Mouse (Mus musculus): ENCODE results near the gene Cdc20b.

DNA sequence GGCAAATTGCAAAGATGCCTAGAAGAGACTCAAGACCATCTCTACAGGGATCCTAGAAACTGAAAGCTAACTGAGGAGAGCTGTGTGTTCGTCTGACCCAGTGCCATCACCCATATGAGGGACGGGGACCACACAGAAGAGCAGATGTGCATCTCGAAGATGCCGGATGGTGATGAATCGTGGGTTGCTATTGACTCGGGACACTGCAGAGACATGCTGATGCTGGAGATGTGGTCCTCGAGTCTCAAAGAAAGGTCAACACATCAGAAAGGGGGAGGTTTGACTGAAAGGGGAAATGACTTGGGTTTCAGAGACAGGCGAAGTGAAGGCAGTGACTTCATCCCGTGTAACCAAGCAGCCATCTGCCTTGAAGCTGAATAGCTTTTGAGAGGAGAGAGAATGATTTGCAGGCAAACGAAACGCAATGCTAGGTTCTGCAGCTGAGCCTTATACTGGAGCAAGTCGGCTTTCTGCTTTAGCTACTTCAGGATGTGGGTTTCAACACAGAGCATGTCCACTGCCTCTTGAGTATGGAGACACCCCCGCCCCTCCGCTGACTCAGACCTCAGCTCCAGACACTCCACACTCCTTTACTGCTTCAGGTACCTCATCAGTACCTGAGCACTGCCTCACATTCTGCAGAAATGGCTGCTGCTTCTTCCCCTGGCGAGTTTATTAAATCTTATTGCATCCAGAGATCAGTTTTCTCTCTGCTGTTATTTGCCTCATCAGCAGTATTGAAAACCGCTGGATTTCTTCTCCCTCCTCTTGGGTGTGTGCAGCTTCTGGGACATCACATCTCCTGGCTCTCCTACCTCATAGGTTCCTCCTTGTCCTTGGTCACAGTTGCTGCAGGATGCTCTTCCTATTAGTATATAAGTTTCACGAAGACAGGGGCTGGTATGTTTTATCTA is 85.7 kb downstream of the Cdc20b start:
- no peak for TF ChIP-seq POLR2A (IDR thresholded peaks at IDR 0.05; ENCODE audit: borderline replicate concordance, control insufficient read depth, low read depth, low read length)
- TF ChIP-seq CTCF (IDR thresholded peaks at IDR 0.05; ENCODE audit: control insufficient read depth, insufficient read depth, low read length) = no peak
